Mouse (Mus musculus) cerebellum, postnatal 4 days (tissue): ENCODE measurements around the gene Gm527.

Source experiments
- DNase-seq, 2 experiments: peaks; one replicate each; pipeline ENCODE4 v3.0.0; 2022; ENCODE audit warnings: low spot score in 2 of 2, mixed read lengths in 1 of 2

The Gm527 gene

DNA sequence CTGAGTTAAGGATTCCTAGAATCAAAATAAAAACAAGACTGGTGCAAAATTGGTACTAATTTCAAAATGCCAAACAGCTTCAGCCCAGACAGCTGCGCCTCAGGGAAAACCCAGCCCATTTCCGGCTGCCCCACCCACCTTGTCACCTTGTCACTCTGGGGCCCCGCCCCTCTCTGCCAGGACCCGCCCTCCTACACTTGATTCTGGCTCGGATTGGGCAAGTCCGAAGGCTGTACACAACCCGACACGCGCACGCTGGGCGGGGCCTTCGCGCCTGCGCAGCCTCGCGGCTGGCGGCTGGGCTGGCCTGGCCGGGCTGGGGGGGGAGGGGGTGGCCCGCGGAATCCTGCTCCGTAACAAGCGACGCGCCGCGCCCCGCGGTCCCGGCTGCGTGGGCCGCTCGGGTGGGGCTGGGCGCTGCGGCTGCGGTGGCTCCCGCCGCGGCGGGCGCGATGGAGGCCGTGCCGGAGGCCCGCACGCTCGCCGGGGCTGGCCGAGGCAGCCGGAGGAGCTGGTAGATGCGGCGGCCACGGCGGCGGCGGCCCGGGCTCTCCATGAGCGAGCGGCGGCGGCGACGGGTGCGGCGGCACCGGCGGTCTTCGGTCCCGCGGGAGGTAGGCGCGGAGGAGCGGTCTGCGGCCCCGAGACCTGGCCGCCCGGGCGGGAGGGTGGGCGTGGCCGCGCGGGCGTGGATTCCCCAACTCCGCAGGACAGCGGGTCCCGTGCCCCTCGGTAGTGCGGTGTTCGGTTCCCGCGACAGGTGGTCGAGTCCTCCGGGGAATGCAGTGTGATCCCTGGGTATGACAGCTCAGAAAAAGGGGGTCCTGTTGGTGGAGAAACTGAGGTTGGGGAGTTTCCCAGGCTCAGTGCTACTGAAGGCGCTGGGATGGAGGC lies at the start of gene Gm527:
Gm527 (plus strand) TSS at position 329 of the 894 bp plus-strand sequence.
- DNase-seq, result peak; percentile 83 to 92

DNA sequence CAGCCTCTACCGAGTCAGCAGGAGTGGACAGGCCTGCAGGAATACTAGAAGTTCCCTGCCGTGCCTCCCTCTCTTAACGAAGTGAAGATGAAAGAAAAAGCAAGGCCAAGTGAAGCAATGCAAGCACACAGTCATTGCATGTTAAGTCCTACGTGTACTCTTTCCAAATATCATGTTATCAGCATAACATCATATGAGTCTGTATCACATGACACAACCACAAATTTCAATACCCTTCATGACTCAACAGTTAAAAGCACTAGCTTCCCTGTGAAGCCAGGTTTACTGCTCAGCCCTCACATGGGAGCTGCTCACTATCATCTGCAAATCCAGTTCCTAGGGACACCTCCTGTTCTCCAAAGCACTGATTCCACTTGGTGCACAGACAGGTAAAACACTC lies 46.6 kb upstream of the Gm527 start:
- DNase-seq, result no peak

DNA sequence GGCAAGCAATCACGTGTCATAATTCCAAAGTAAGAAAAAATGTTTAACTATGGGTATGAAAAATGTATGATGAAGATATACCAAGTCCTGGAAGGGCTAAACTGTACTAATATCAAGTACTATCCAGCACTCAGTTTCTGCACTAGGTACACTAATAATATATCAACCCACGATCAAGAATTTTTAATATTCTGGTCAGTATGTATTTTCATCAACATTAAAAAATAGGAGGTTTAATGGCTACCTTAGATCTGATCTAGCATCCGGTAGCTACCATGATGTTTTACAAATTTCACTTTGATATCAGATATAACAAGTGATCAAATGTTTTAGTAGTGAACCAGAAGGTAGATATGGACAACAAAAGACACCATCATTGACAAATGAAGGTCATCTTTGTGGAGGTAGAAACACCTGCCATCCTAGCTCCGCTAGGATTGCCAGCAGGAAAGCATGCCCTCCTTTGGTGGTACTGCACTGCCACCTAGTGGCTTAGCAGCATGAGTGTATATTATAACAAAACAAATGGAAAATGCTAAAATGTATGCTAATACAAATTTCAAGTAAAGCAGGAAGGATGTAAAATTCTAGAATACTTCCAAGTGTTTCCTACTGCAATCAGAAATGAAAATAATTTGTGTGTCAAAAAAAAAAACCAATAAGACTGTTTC lies 20.5 kb upstream of the Gm527 start:
- DNase-seq, result peak; percentile 36 to 67

DNA sequence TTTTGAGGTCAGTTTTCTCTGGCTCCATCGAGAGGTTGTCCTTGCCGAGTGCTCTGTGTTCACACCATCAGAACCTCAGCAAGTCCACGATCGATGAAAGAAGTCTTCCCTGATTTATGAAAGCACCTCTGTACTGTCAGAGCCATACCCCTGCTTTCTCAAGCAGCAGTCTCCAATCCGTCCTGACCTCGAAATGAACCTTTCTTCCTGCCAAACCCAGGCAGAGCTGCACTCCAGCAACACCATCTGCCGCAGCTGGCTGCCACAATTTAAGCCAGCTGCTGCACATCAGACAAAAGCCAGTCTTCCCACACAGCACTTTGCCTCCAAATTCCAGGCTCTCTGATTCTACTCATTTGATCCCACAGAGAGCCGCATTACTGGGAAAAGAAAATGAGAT lies 15.2 kb upstream of the Gm527 start:
- DNase-seq, result no peak

DNA sequence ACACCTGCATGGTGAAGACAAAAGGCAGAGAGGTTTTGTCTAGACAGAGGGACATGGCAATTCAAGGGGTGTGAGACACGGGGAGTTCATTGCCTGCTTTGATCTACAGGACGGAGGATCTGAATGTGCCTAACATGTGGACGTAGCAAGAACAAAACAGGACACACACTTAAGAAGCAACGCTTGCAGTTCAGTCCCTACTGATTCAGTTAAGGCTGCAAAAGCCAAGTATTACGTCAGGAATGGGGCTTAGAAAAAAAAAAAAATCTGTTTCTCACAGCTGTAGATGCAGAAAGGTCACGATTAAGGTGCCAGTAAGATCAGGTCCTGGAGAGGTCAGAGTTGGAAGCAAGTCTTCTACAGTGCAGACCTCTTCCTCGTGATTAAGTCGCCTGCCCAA lies 14.5 kb upstream of the Gm527 start:
- DNase-seq, result no peak

DNA sequence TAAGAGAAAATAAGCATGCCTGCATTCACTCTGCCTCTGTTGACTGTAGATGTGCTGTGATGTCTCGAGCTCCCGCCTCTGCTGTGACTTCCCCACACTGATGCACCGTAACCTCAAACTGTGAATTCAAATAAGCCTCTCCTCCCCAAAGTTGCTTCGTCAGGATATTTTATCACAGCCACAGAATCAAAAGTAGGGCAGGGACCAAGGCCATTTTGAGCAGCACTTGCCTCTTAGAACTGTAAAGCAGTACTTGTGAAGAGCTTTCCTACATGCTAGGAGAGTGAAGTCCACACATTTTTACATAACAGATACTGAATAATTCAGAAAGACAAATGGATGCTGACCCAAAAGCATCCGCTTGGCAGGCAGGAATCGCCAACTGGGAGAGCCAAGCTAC lies 4.7 kb upstream of the Gm527 start:
- DNase-seq, result no peak

DNA sequence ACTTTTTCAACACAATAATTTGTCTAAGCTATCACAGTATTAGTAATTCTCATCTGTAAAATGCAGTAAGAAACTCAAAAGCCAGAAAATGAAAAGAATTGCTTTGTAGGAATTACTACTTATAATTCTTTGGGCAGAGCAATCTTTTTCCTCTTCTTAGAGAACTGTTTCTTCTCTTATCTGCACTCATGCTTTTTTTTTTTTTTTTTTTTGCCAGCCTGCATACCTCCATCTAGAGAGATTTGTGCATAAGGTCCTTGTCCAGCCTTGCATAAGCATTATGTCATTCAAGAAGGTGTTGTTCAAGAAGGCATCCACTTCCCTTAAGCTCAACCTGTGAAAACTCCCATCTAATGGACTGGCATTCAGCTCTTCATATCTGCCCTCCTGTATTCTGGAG lies 971 bp upstream of the Gm527 start:
- no peak for DNase-seq

DNA sequence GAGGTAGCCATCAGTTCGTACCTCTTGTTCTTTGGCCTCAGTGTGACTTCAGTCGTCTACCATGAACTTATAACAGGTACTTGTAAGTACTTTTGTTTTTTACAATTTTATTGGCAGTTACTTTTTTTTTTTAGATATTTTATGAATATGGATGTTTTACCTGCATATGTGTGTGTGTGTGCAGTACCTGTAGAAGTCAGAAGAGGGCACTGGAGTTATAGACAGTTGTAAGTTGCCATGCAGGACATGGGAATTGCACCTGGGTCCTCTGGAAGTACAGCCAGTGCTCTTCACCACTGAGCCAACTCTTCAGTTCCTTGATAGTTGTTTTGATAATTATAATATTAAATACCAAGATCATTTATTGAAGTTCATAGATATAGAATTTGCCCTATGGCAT lies 19.8 kb downstream of the Gm527 start:
- no peak for DNase-seq

DNA sequence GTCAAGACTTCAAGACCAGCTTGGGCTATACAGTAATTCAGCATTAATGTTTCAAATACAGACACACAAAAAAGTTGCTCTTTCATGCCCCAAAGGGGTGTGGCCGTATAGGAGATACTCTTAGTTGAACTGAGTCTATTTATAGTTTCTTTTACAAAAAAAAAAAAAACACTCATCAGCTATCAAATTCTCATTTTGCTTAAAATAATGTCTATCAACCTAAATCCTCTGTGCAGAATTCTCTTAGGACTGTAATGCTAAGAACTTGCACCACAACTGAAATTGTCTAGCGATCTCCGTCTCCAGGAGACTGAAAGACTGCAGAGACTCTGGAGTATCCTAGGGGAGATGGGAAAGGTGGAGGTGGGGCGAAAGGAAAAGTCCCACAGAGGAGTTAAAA lies 46.9 kb downstream of the Gm527 start:
- no peak for DNase-seq

DNA sequence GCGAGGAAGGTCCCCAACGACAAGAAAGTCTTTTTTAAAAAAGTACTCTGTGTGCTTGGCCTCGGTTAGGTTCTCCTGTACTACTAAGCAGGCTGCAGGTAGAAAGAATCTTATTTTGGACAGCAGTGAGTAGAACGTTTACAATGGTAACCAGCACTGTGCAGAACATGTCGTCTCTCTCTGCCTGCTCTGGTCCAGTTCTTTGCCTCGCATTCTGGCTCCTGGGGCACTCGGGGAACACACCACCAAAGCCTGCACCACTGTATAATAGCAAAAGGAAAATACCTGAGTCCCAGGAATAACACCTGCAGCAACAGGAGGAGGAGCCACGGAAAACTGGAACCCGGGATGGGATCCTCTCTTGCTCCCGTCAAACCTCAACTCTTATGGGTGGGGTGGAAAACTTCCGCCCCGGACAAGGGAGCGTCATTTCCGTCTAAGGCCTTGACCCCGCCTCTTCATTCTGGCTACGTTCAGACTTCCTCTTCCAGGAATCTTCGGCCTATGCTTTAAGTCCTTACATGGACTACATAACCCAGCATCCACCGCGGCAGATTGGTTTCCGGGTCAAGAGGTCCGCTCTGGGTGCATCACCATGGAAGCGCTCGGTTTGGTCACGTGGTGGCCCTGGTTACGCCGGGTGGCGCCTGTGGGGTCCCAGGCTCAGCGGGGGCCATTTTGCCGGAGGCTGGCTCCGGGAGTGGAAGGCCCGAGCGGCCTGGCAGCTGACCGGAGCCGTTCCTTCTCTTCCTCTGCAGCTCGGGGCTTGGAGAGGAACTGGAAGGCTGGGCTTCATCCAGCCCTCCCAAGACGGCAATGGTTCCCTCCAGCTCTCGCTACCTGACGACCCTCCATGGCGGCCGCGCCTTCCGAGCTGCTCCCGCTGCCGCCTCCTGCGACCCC lies 47.7 kb downstream of the Gm527 start, which contains the start of the genes Klhl28 and Togaram1:
Klhl28 (minus strand) TSS at position 411 of the 903 bp plus-strand sequence.
Togaram1 (plus strand) TSS at position 681 of the 903 bp plus-strand sequence.
- DNase-seq, result peak; percentile 93 to 98

DNA sequence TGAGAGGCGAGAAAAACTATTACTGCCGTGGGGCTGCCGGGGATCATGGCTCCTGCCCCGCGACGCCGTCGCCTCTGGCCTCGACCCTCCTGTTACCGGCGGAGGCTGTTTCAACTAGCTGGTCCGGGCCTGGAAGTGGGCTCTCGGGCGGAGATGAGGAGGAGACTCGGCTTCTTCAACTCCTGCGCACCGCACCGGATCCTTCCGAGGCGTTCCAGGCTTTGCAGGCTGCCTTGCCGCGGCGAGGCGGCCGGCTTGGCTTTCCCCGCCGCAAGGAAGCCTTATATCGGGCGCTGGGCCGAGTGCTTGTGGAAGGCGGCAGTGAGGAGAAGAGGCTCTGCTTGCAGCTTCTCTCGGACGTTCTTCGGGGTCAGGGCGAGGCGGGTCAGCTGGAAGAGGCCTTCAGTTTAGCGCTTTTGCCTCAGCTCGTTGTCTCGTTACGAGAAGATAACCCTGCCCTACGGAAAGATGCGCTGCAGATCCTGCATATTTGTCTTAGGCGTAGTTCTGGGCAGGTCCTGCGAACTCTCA lies 48.5 kb downstream of the Gm527 start:
- DNase-seq, result peak; percentile 27 to 44

DNA sequence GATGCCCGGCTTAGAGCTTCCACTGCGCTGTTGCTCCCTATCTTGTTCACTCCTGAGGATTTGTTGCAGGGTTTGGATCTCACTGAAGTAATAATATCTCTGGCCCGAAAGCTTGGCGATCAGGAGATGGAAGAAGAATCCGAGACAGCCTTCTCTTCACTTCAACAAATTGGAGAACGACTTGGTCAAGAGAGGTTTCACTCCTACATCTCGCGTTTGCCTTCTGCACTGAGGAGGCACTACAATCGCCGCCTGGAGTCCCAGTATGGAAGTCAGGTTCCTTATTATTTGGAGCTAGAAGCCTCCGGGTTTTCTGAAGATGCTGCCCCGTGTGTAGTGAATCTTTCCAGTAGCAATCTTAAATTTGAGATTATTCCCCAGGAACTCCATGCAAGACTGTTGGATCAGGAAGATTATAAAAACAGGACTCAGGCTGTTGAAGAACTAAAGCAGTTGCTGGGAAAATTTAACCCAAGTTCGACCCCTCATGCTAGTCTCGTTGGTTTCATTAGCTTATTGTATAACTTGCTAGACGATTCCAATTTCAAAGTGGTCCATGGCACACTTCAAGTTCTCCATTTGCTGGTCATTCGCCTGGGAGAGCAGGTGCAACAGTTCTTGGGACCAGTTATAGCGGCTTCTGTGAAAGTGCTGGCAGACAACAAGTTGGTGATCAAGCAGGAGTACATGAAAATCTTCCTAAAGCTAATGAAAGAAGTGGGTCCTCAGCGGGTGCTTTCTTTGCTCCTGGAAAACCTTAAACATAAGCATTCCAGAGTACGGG lies 49.1 kb downstream of the Gm527 start:
- DNase-seq, result no peak

DNA sequence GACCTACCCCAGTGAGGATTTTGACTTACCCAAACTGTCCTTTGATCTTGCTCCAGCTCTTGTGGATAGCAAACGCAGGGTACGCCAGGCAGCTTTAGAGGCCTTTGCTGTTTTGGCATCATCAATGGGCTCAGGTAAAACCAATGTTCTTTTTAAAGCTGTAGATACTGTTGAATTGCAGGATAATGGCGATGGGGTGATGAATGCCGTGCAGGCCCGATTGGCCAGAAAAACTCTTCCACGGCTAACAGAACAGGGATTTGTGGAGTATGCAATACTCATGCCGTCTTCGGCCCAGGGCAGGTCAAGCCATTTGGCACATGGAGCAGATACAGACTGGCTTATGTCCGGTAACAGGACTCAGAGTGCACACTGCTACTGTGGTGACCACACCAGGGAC lies 49.8 kb downstream of the Gm527 start:
- no peak for DNase-seq

DNA sequence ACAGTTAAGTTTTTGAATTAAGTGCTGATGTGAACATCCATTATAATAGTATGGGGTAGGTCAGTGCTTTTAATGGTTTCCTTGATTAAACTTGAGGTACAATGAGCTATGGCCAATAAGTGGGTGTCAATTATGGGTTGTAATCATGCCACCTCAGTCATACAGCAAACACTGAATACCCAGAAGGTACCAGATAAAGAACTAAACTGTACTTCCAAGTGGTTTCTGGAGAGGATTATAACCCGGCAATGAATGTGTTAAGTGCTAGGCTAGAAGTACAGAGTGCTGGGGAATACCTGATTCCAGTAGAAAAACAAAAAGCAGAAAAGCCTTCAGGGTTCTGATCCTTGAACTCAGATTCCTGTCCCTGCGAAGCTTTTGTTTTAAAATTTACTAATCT lies 50.4 kb downstream of the Gm527 start:
- DNase-seq, result no peak

DNA sequence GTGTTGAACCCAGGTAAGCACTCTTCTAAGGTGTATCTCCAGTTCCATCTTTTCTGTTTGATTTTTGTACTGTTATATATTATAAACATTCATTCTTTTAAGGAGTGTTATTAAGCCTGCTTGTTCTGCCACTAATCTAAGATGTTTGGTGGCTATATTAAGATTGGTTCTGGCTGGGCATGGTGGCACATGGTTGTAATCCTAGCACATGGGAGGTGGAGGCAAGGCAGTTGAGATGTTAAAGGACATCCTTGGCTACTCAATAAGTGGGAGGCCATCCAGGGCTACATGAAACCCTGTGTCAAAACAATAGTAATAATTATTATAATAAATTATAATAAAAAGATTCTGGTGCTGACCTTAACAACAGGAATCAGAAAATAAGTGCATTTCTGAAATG lies 53.7 kb downstream of the Gm527 start:
- no peak for DNase-seq

DNA sequence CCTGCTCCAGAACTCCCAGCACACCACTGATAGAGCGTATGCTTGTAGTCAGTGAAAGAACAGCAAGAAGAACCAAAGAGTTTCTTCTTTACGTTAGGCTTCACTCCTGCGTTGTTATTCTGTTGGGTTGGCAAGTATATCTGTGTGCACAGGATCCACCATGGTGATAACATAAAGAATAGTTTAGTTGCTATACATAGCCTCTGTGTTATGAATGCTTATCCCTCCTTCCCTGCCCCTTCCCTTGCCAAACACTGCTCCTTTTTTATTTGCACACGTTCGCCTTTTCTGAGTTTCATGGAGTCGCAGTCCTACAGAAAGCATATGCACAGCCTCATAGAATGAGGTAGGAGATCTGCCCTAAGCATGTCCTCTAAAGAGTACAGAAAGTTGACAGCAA lies 54.4 kb downstream of the Gm527 start:
- no peak for DNase-seq
